Mouse (Mus musculus) adrenal gland, postnatal 36 days (tissue): ENCODE results near the gene Gpr4. TPM values are rescaled to one million over a fixed set of nuclear protein-coding genes. Genes with fewer than 3 reads are reported as not detected.

Experiments
- DNase-seq, 2 experiments: peaks; one replicate each; pipeline ENCODE4 v3.0.0; 2021; ENCODE audit warnings: mixed read lengths in 1 of 2
- total RNA-seq, 2 experiments: library from RNA; stranded (reverse); gene quantifications; 2 replicates each; pipeline ENCODE4 v1.2.3; 2021

Gpr4 gene
- total RNA-seq, 2 experiments from 2014 or later = 5.9 to 12.9 TPM

- DNase-seq = peak; percentile 98 to 99
Observed at GRCm38 (mm10) chr7:19227883-19228792, 15.8 kb downstream of the Gpr4 start, which contains the start of gene Opa3. Gene Opa3, plus strand, starts transcription at chr7:19228334.

- DNase-seq = no peak
Observed at GRCm38 (mm10) chr7:19228793-19229148, 16.4 kb downstream of the Gpr4 start.

- no peak for DNase-seq
Observed at GRCm38 (mm10) chr7:19229404-19229803, 17.1 kb downstream of the Gpr4 start.

GRCm38 (mm10) chr7:19230041-19230580 lies 17.8 kb downstream of the Gpr4 start:
- no peak for DNase-seq

GRCm38 (mm10) chr7:19230899-19231298 lies 18.6 kb downstream of the Gpr4 start:
- DNase-seq = no peak

GRCm38 (mm10) chr7:19231849-19232248 lies 19.5 kb downstream of the Gpr4 start:
- DNase-seq = no peak

- DNase-seq = no peak
Observed at GRCm38 (mm10) chr7:19234652-19235051, 22.3 kb downstream of the Gpr4 start.

GRCm38 (mm10) chr7:19235092-19235671 lies 22.8 kb downstream of the Gpr4 start:
- DNase-seq = no peak

- no peak for DNase-seq
Observed at GRCm38 (mm10) chr7:19236411-19236810, 24.1 kb downstream of the Gpr4 start.

- DNase-seq = no peak
Observed at GRCm38 (mm10) chr7:19238344-19238743, 26.0 kb downstream of the Gpr4 start.

GRCm38 (mm10) chr7:19239423-19239822 lies 27.1 kb downstream of the Gpr4 start:
- peak; percentile 89 to 92 for DNase-seq

GRCm38 (mm10) chr7:19239986-19240385 lies 27.6 kb downstream of the Gpr4 start:
- DNase-seq = no peak

- no peak for DNase-seq
Observed at GRCm38 (mm10) chr7:19240905-19241463, 28.6 kb downstream of the Gpr4 start.

GRCm38 (mm10) chr7:19242005-19242404 lies 29.7 kb downstream of the Gpr4 start:
- no peak for DNase-seq

GRCm38 (mm10) chr7:19243858-19244257 lies 31.5 kb downstream of the Gpr4 start:
- no peak for DNase-seq

GRCm38 (mm10) chr7:19245083-19245482 lies 32.7 kb downstream of the Gpr4 start:
- peak; percentile 56 to 62 for DNase-seq

GRCm38 (mm10) chr7:19246855-19247254 lies 34.5 kb downstream of the Gpr4 start:
- DNase-seq = no peak

- DNase-seq = no peak
Observed at GRCm38 (mm10) chr7:19247511-19247910, 35.2 kb downstream of the Gpr4 start.

GRCm38 (mm10) chr7:19252078-19252477 lies 39.7 kb downstream of the Gpr4 start:
- no peak for DNase-seq

- peak in 1 of 2 experiments; percentile 15 for DNase-seq
Observed at GRCm38 (mm10) chr7:19253437-19253836, 41.1 kb downstream of the Gpr4 start.

- no peak for DNase-seq
Observed at GRCm38 (mm10) chr7:19255395-19255794, 43.1 kb downstream of the Gpr4 start.

- DNase-seq = no peak
Observed at GRCm38 (mm10) chr7:19256567-19256966, 44.2 kb downstream of the Gpr4 start.
